Mouse (Mus musculus): ENCODE results near the gene Ddx5.
"Not testable (repeated sequence)": the region's sequence is repeated elsewhere in the genome, so short reads cannot be mapped to it uniquely, and the experiment has no call there.

DNA sequence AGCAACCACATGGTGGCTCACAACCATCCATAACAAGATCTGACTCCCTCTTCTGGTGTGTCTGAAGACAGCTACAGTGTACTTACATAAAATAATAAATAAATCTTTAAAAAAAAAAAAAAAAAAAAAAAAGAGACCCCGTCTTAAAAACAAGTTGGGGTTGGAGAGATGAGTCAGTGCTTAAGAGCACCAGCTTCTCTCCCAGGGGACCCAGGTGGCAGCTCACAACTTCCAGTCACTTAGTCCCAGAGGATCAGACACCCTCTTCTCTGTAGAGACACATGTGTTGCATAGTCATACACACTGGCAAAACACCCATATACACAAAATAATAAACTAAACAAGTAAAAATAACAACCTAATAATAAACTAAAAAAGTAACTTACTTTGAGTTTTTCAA lies 18.5 kb upstream of the Ddx5 start:
- not testable (repeated sequence) for TF ChIP-seq CTCF (IDR thresholded peaks at IDR 0.05; ENCODE audit: low read depth, low read length); GATA1 (IDR thresholded peaks at IDR 0.05; ENCODE audit: borderline replicate concordance, low read length); TAL1 (conservative IDR thresholded peaks at IDR 0.05; ENCODE audit: low read depth, low read length); POLR2AphosphoS5 (IDR thresholded peaks at IDR 0.05; ENCODE audit: insufficient replicate concordance, low read depth, low read length)

Measured in G1E (cell line).